Mouse (Mus musculus) embryonic facial prominence, embryonic 11.5 days (tissue): ENCODE measurements at regions not wholly inside any gene's neighbourhood (a gene's known extent, or its start where the extent isn't known, plus 50 kb on each side); places are given as distances from the start of the nearest gene placed in this dataset.

Experiments used
- ATAC-seq: fragments of 200-750 bp; cut with Nextera tagmentation; replicated peaks from 2 replicates; pipeline ENCODE4 v1.8.0; 2017; ENCODE audit warnings: low read depth; ENCODE audit not compliant: insufficient number of reproducible peaks, low FRiP score, low TSS enrichment
- DNase-seq: peaks from one replicate; pipeline ENCODE4 v3.0.0-alpha.2; 2015; ENCODE audit warnings: low spot score
- H3K27ac ChIP-seq: fragments of 300-500 bp; sonication (generic); replicated peaks from 2 replicates; pipeline ENCODE4 v1.5.1; 2014; ENCODE audit warnings: mild to moderate bottlenecking, low read depth, low read length, control low read depth
- H3K27me3 ChIP-seq: fragments of 300-500 bp; sonication (generic); 2 replicates; pipeline ENCODE4 v1.6.1; 2014; ENCODE audit warnings: mild to moderate bottlenecking, low read length, moderate library complexity, mixed read lengths; ENCODE audit not compliant: control insufficient read depth, insufficient read depth
- H3K36me3 ChIP-seq: fragments of 300-500 bp; sonication (generic); replicated peaks from 2 replicates; pipeline ENCODE4 v1.6.1; 2014; ENCODE audit warnings: low read depth, mild to moderate bottlenecking, low read length, moderate library complexity, mixed read lengths; ENCODE audit not compliant: control insufficient read depth, insufficient read depth
- H3K4me1 ChIP-seq: fragments of 300-500 bp; sonication (generic); 2 replicates; pipeline ENCODE4 v1.6.1; 2014; ENCODE audit warnings: low read length, mixed read lengths; ENCODE audit not compliant: control insufficient read depth, insufficient read depth
- H3K4me2 ChIP-seq: fragments of 300-500 bp; sonication (generic); 2 replicates; pipeline ENCODE4 v1.6.1; 2014; ENCODE audit warnings: low read depth, mild to moderate bottlenecking, control low read depth, low read length, moderate library complexity
- H3K4me3 ChIP-seq: fragments of 300-500 bp; sonication (generic); 2 replicates; pipeline ENCODE4 v1.5.1; 2014; ENCODE audit warnings: low read depth, low read length, control low read depth
- H3K9ac ChIP-seq: fragments of 300-500 bp; sonication (generic); replicated peaks from 2 replicates; pipeline ENCODE4 v1.6.1; 2014; ENCODE audit warnings: mild to moderate bottlenecking, control low read depth, low read length
- H3K9me3 ChIP-seq: fragments of 300-500 bp; sonication (generic); replicated peaks from 2 replicates; pipeline ENCODE4 v1.6.1; 2016; ENCODE audit warnings: mild to moderate bottlenecking, low read length, inconsistent platforms, mixed read lengths; ENCODE audit not compliant: control insufficient read depth
- WGBS: fragments of 180-500 bp; shearing (Covaris S2); extraction: QIAGEN DNeasy Blood & Tissue Kit; methylation state at CpG from one replicate; pipeline ENCODE4 v1.1.7; 2014; 5-methylcytosine and 5-hydroxymethylcytosine counted together

- Histone ChIP-seq H3K4me1 (no peaks in the 10 kb centered on the region), H3K9ac (no peak overlapping the region), H3K27ac (no peak overlapping the region), H3K36me3 (no peaks in the 10 kb centered on the region), H3K9me3 (no peaks in the 10 kb centered on the region), H3K4me3 (no peak overlapping the region), H3K27me3 (no peaks in the 10 kb centered on the region), H3K4me2 (no peak overlapping the region)
- ATAC-seq (no peak), DNase-seq (no peak)
- 75% methylated on average over 1 of the region's 1 CpGs for WGBS
Measured at GRCm38 (mm10) chr12:47466740-47467139, 648.0 kb upstream of the Nova1 start.

- Histone ChIP-seq H3K4me2 (no peak overlapping the region), H3K9ac (no peak overlapping the region), H3K4me3 (no peak overlapping the region), H3K27me3 (no peaks in the 10 kb centered on the region), H3K36me3 (no peaks in the 10 kb centered on the region), H3K4me1 (no peaks in the 10 kb centered on the region), H3K9me3 (no peaks in the 10 kb centered on the region), H3K27ac (no peak overlapping the region)
- DNase-seq = no peak
- no peak for ATAC-seq
- 80% methylated on average over 5 of the region's 5 CpGs for WGBS
Measured at GRCm38 (mm10) chr12:47465924-47466323, 647.2 kb upstream of the Nova1 start.

- no peak for ATAC-seq
- Histone ChIP-seq H3K9ac (no peak overlapping the region), H3K4me1 (no peaks in the 10 kb centered on the region), H3K9me3 (no peaks in the 10 kb centered on the region), H3K27me3 (no peaks in the 10 kb centered on the region), H3K4me3 (no peak overlapping the region), H3K36me3 (no peaks in the 10 kb centered on the region), H3K4me2 (no peak overlapping the region), H3K27ac (no peak overlapping the region)
- no peak for DNase-seq
- WGBS = 71% methylated on average over 1 of the region's 1 CpGs
Measured at GRCm38 (mm10) chr12:47431669-47432068, 612.9 kb upstream of the Nova1 start.

GRCm38 (mm10) chr12:47412251-47412650 lies 593.5 kb upstream of the Nova1 start:
- no peak overlapping the region for H3K27ac ChIP-seq
- no peaks in the 10 kb centered on the region for H3K27me3 ChIP-seq
- H3K36me3 ChIP-seq = no peaks in the 10 kb centered on the region
- DNase-seq (no peak), ATAC-seq (no peak)
- no peak overlapping the region for H3K4me2 ChIP-seq
- no peak overlapping the region for H3K9ac ChIP-seq
- H3K4me1 ChIP-seq = no peaks in the 10 kb centered on the region
- no peaks in the 10 kb centered on the region for H3K9me3 ChIP-seq
- H3K4me3 ChIP-seq = no peak overlapping the region
- WGBS = 86% methylated on average over 4 of the region's 4 CpGs

GRCm38 (mm10) chr12:47406563-47406962 lies 587.8 kb upstream of the Nova1 start:
- ATAC-seq (no peak), DNase-seq (no peak)
- Histone ChIP-seq H3K9ac (no peak overlapping the region), H3K27me3 (no peaks in the 10 kb centered on the region), H3K36me3 (no peaks in the 10 kb centered on the region), H3K4me3 (no peak overlapping the region), H3K4me1 (no peaks in the 10 kb centered on the region), H3K27ac (no peak overlapping the region), H3K9me3 (no peaks in the 10 kb centered on the region), H3K4me2 (no peak overlapping the region)
- WGBS = 83% methylated on average over 2 of the region's 2 CpGs

GRCm38 (mm10) chr12:47406131-47406530 lies 587.4 kb upstream of the Nova1 start:
- ATAC-seq = no peak

GRCm38 (mm10) chr12:47383225-47383624 lies 564.5 kb upstream of the Nova1 start:
- 87% methylated on average over 1 of the region's 1 CpGs for WGBS
- ATAC-seq = no peak

More at GRCm38 (mm10) chr12:47406131-47406530, 587.4 kb upstream of the Nova1 start:
- Histone ChIP-seq H3K27me3 (no peaks in the 10 kb centered on the region), H3K36me3 (no peaks in the 10 kb centered on the region), H3K9ac (no peak overlapping the region), H3K9me3 (no peaks in the 10 kb centered on the region), H3K4me1 (no peaks in the 10 kb centered on the region), H3K4me3 (no peak overlapping the region), H3K4me2 (no peak overlapping the region), H3K27ac (no peak overlapping the region)
- 89% methylated on average over 2 of the region's 2 CpGs for WGBS
- no peak for DNase-seq

GRCm38 (mm10) chr12:47353269-47353668 lies 534.5 kb upstream of the Nova1 start:
- no peak overlapping the region for H3K9ac ChIP-seq
- H3K4me1 ChIP-seq = no peaks in the 10 kb centered on the region
- no peak overlapping the region for H3K4me2 ChIP-seq
- H3K9me3 ChIP-seq = no peaks in the 10 kb centered on the region
- H3K27ac ChIP-seq = no peak overlapping the region
- no peaks in the 10 kb centered on the region for H3K27me3 ChIP-seq
- no peak for ATAC-seq
- WGBS = 77% methylated on average over 2 of the region's 2 CpGs
- no peak overlapping the region for H3K4me3 ChIP-seq
- no peaks in the 10 kb centered on the region for H3K36me3 ChIP-seq
- no peak for DNase-seq

More at GRCm38 (mm10) chr12:47383225-47383624, 564.5 kb upstream of the Nova1 start:
- H3K4me2 ChIP-seq = no peak overlapping the region
- no peaks in the 10 kb centered on the region for H3K36me3 ChIP-seq
- H3K27ac ChIP-seq = no peak overlapping the region
- no peak overlapping the region for H3K9ac ChIP-seq
- no peak for DNase-seq
- no peak overlapping the region for H3K4me3 ChIP-seq
- H3K9me3 ChIP-seq = no peaks in the 10 kb centered on the region
- H3K27me3 ChIP-seq = no peaks in the 10 kb centered on the region
- H3K4me1 ChIP-seq = no peaks in the 10 kb centered on the region
